Mouse (Mus musculus) limb, embryonic 13.5 days (tissue): ENCODE data around the gene Ptgfrn. TPM values are rescaled to one million over a fixed set of nuclear protein-coding genes. Genes with fewer than 3 reads are reported as not detected.

Source experiments
- ATAC-seq: fragments of 200-750 bp; cut with Nextera tagmentation; 2 replicates; pipeline ENCODE4 v1.8.0; 2017; ENCODE audit warnings: low read depth, moderate number of reproducible peaks, moderate TSS enrichment; ENCODE audit not compliant: low FRiP score
- H3K27ac ChIP-seq: fragments of 300-500 bp; sonication (generic); 2 replicates; pipeline ENCODE4 v1.5.1; 2015; ENCODE audit warnings: inconsistent platforms, mild to moderate bottlenecking, moderate library complexity
- H3K27me3 ChIP-seq: fragments of 300-500 bp; sonication (generic); 2 replicates; pipeline ENCODE4 v1.6.1; 2015; ENCODE audit warnings: mild to moderate bottlenecking, inconsistent platforms
- H3K36me3 ChIP-seq: fragments of 300-500 bp; sonication (generic); 2 replicates; pipeline ENCODE4 v1.6.1; 2015; ENCODE audit warnings: inconsistent platforms, mild to moderate bottlenecking, moderate library complexity
- H3K4me1 ChIP-seq: fragments of 300-500 bp; sonication (generic); 2 replicates; pipeline ENCODE4 v1.6.1; 2015; ENCODE audit warnings: inconsistent platforms
- H3K4me2 ChIP-seq: fragments of 300-500 bp; sonication (generic); replicated peaks from 2 replicates; pipeline ENCODE4 v1.6.1; 2015; ENCODE audit warnings: inconsistent platforms, mild to moderate bottlenecking, moderate library complexity
- H3K4me3 ChIP-seq: fragments of 300-500 bp; sonication (generic); 2 replicates; pipeline ENCODE4 v1.5.1; 2015; ENCODE audit warnings: moderate library complexity, mild to moderate bottlenecking, inconsistent platforms
- H3K9ac ChIP-seq: fragments of 300-500 bp; sonication (generic); 2 replicates; pipeline ENCODE4 v1.6.1; 2015; ENCODE audit warnings: mild to moderate bottlenecking, inconsistent platforms
- H3K9me3 ChIP-seq: fragments of 300-500 bp; sonication (generic); 2 replicates; pipeline ENCODE4 v1.6.1; 2016; ENCODE audit warnings: inconsistent platforms
- WGBS: fragments of 180-500 bp; shearing (Covaris S2); methylation state at CpG from one replicate; pipeline ENCODE4 v1.1.7; 2015; 5-methylcytosine and 5-hydroxymethylcytosine counted together
- polyA plus RNA-seq: library from polyadenylated mRNA; unstranded; fragments of >200 nt; fragmentation: Nextera tagmentation; extraction: Ambion mirVana; gene quantifications from 2 replicates; pipeline ENCODE4 v1.2.1, GENCODE M21; 2015

The Ptgfrn gene
- polyA plus RNA-seq, 1 experiment from 2014 or later = 6.7 TPM

DNA sequence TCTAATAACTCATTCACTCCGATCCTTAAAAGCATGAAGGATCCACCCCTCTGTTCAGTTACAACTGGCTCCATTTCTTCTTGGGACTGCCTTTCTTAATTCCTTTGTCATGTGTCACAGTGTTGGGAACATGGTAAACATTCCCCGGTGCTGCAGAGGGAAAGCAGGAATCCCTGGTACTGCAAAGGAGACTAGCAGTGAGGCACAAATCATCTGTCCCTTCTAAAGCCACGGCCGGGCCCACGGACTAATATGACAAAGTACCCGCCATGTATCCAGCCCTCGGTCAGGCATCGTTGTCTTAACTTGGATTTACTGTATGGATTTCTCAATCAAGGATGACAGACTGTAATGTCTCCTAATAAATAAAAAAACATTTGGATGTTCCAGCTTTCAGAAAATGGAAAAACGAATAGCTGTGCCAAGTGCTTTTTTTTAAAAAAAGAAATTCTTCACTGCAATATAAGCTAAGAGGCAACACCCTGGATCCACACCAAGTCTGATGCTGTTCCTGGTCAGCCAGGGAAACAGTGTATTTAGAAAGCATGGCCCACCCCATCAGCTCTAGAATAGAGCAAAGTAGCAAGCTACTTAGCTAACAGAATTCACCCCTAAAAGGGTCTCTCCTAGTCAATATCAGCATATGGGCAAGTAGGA lies 10.2 kb downstream of the Ptgfrn start:
- Histone ChIP-seq H3K9me3 (no peaks in the 10 kb centered on the region), H3K36me3 (no peaks in the 10 kb centered on the region), H3K4me1 (peaks cover 64% of the 10 kb centered on the region), H3K27ac (no peak overlapping the region), H3K9ac (no peak overlapping the region), H3K27me3 (no peaks in the 10 kb centered on the region), H3K4me2 (no peak overlapping the region), H3K4me3 (no peak overlapping the region)
- 78% methylated on average over 9 of the region's 9 CpGs for WGBS
- ATAC-seq = no peak

DNA sequence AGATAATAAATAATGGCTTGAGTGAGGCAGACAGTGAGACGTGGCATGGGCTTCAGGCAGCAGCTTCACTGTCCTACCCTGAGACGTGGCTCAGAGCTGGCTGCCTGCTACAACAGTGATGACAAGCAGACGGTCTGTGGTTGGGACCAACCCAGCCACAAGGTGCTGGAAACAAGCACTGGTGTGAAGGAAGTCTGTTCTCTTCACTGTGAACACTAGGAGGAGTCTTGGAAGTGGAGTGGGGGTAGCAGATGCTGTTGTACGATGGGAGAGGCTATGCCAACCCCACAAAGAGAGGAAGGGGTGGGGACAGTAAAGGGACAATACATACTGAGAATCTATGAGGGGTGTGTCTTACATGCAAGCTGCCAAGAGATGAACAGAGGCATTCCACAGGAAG lies 12.0 kb downstream of the Ptgfrn start:
- no peak overlapping the region for H3K4me2 ChIP-seq
- 51% methylated on average over 4 of the region's 4 CpGs for WGBS
- no peaks in the 10 kb centered on the region for H3K27me3 ChIP-seq
- H3K4me3 ChIP-seq = no peak overlapping the region
- H3K4me1 ChIP-seq = peaks cover 57% of the 10 kb centered on the region
- no peaks in the 10 kb centered on the region for H3K9me3 ChIP-seq
- H3K9ac ChIP-seq = no peak overlapping the region
- no peak overlapping the region for H3K27ac ChIP-seq
- no peaks in the 10 kb centered on the region for H3K36me3 ChIP-seq
- no peak for ATAC-seq

DNA sequence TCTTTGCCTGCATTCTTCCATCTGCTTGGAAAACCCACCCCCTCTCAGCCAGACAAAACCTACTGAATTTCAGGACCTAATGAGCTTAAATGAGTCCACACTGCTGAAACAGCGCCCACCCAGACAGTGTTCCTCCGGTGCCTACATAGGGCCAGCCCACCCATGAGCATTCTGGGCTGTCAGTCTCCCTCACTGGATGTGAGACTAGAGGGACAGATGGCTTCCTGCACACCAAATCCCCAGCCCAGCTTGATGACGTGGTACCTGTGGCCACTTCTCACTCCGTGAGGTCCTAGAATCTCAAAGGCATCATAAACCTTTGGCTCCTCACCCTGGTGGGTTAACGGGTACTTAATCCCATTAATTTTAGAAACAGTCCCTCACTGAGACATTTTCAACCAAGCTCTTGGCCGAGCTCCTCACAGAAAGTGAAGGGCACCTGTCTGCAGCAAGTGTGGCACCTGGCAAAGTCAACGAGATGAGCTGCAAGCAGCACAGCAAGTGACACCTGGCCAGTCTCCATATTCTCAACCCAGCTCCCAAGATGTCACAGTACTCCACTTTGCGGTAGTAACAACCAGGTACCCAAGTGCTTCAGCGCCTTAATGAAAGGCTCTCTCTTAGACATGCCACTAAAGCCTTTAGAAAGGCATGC lies 12.8 kb downstream of the Ptgfrn start:
- Histone ChIP-seq H3K9ac (no peak overlapping the region), H3K27ac (no peak overlapping the region), H3K4me3 (no peak overlapping the region), H3K9me3 (no peaks in the 10 kb centered on the region), H3K4me1 (peaks cover 57% of the 10 kb centered on the region), H3K27me3 (no peaks in the 10 kb centered on the region), H3K4me2 (no peak overlapping the region), H3K36me3 (no peaks in the 10 kb centered on the region)
- WGBS = 42% methylated on average over 9 of the region's 9 CpGs
- no peak for ATAC-seq

DNA sequence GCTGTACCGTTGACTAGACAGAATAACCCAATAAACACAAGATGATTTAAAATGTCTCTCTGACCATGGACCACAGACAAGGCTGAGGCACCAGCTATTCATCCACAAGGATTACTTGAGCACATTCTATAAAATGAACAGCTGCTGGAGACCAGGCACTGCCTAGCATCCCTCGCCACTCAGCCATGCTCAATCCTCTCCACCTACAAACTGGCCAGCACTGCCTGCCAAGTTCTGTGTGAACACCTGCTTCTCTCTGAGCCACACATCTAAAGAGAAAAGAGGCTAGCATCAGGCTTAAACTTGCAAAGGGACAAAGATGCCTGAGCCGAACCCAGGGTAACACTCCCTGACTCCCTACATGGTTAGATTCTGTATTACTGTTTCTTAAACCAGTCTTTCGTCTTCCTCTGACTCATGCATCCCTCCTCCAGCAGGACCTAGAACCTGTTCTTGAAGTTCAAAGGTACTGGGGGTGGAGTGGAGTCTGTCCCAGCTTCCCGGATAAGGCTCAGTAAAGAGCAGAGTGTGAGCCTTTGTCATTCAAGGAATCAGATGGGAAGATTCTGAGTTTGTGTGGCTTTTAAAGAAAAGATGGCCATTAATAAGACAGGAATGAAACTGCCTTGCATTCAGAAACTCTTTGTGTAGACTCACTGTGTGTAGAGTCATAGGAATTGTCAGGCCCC lies 14.2 kb downstream of the Ptgfrn start:
- no peak for ATAC-seq
- Histone ChIP-seq H3K9ac (no peak overlapping the region), H3K36me3 (no peaks in the 10 kb centered on the region), H3K27ac (no peak overlapping the region), H3K9me3 (no peaks in the 10 kb centered on the region), H3K4me2 (no peak overlapping the region), H3K27me3 (no peaks in the 10 kb centered on the region), H3K4me3 (no peak overlapping the region), H3K4me1 (peaks cover 64% of the 10 kb centered on the region)
- WGBS = 74% methylated on average over 5 of the region's 5 CpGs

DNA sequence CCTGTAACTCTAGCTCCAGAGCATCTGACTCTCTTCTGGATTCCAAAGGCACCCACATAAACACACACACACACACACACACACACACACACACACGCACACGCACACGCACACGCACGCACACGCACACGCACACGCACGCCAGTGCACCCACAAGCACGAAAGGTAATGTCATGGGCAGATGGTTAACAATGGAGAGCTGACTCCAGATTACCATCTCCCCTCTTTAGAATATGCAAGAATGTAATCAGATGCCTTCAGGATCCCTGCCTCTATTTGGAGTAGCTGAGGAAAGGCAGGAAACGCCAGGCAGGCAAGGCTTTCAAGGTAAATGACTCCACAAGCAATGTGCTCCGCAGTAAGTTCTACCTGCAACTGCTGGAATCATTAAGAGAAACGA lies 17.9 kb downstream of the Ptgfrn start:
- ATAC-seq = no peak
- Histone ChIP-seq H3K4me1 (peaks cover 46% of the 10 kb centered on the region), H3K4me2 (no peak overlapping the region), H3K27ac (no peak overlapping the region), H3K27me3 (0 out of 2 replicates have a peak, but pooled peaks cover 3% of the 10 kb centered on the region), H3K36me3 (no peaks in the 10 kb centered on the region), H3K4me3 (no peak overlapping the region), H3K9ac (no peak overlapping the region), H3K9me3 (no peaks in the 10 kb centered on the region)
- WGBS = 79% methylated on average over 13 of the region's 13 CpGs

DNA sequence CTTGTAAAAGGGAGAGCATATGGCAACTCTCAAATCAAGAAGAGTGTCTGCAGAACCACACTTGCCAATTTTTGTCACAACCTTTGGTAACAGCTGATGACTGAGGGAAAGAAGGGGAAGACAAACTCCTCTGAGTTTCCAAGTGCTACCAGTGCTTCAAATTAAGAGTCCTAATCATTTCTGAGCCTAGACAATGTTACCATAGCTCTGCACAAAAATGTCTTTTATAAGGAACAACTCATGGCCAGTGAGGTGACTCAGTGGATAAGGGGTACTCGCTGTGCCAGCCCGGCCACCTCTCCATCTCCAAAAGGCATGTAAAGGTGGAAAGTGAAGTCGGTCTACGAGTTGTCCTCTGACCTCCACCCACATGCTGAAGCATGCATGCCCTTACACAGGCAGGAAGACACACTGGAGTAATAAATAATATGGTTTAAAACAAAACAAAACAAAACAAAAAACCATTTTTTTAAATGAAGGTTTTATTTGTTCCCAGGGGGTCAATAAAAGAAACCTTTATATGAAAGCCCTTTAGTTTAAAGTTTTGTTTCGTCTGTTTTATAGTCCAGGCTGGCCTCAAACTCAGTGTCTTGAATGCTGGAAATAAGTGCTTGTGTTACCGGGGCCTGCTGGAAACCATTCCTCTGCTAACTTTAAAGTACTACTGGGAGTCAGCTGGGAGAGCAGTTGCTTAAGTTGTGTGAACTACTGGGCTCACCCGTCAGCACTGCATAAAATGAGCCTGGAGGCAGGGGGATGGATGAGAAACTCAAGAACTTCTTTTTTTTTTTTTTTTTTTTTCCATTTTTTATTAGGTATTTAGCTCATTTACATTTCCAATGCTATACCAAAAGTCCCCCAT lies 23.3 kb downstream of the Ptgfrn start:
- peak; percentile 84 for ATAC-seq
- Histone ChIP-seq H3K4me1 (peaks cover 30% of the 10 kb centered on the region), H3K27me3 (0 out of 2 replicates have a peak, but pooled peaks cover 3% of the 10 kb centered on the region), H3K9me3 (no peaks in the 10 kb centered on the region), H3K27ac (no peak overlapping the region; the same call in 1 of the 2 replicates), H3K4me2 (peak overlapping the region; percentile 27; the same call in 1 of the 2 replicates), H3K4me3 (no peak overlapping the region), H3K9ac (no peak overlapping the region), H3K36me3 (no peaks in the 10 kb centered on the region)
- 39% methylated on average over 7 of the region's 7 CpGs for WGBS

DNA sequence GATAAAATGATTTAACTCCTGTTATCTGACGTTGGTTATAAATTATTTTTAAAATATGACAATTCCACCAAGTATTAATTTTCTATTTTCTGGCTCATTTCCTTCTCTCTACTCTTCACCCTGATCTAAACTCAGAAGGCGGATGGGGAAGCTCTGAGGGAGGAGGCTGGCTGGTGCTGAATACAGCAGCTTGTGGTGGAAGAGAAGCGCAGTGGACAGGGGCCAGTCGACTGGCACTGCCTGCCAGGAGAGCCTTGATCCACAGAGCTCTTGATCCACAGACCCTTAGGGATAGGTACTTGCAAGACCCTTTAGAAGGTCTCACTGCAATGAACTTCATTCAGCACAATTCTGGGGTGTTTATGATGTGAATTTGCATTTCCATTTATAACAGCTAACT lies 29.2 kb downstream of the Ptgfrn start:
- WGBS = 90% methylated on average over 4 of the region's 4 CpGs

DNA sequence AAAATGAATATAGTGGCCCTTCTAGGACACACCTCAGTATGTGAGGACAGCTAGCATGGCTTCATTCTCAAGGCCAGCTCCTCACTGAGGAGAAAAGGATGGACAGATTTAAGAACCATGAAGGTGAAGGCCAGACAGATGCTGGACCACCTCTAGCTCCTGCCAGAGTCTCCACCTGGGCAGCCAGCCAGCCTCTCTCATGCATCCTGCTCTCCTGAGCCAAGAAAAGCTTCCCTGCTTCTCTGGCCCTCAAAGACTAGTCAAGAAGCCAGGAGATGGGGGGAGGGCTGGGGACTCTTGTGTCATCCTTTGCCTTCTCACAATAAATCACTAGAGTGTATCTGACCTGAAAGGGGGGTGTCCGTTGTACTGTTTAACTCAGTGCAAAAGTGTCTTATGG lies 31.7 kb downstream of the Ptgfrn start:
- no peak overlapping the region for H3K4me2 ChIP-seq
- no peak overlapping the region for H3K9ac ChIP-seq
- H3K27me3 ChIP-seq = no peaks in the 10 kb centered on the region
- peaks cover 29% of the 10 kb centered on the region for H3K4me1 ChIP-seq
- H3K4me3 ChIP-seq = no peak overlapping the region
- WGBS = 93% methylated on average over 1 of the region's 1 CpGs
- peaks cover 51% of the 10 kb centered on the region for H3K36me3 ChIP-seq
- no peaks in the 10 kb centered on the region for H3K9me3 ChIP-seq
- 0 out of 2 replicates have a peak, but pooled peaks have one; percentile 15 for ATAC-seq
- H3K27ac ChIP-seq = no peak overlapping the region; the same call in 1 of the 2 replicates

More for the DNA sequence above, 29.2 kb downstream of the Ptgfrn start:
- H3K27ac ChIP-seq = no peak overlapping the region
- no peak overlapping the region for H3K4me3 ChIP-seq
- no peaks in the 10 kb centered on the region for H3K27me3 ChIP-seq
- no peaks in the 10 kb centered on the region for H3K9me3 ChIP-seq
- peaks cover 31% of the 10 kb centered on the region for H3K4me1 ChIP-seq
- peaks cover 36% of the 10 kb centered on the region for H3K36me3 ChIP-seq
- H3K4me2 ChIP-seq = no peak overlapping the region
- no peak overlapping the region for H3K9ac ChIP-seq
- ATAC-seq = no peak

DNA sequence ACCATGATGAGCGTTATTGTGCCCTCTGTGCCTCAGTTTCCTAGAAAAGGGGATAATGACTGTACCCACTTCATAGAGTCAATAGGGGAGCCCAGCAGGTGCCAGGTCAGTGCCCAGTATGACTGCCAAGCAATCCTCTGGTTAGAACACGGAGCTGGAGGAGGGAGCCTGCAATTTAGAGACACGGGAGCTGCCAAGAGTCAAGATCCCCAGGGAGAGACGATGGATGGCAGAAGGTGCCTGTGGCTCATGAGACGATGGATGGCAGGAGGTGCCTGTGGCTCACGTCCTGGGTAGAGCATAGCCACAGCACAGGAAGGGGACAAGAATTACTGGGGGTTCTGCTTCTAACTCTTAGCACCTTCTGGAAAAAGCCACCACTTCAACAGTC lies 32.4 kb downstream of the Ptgfrn start:
- Histone ChIP-seq H3K4me2 (no peak overlapping the region), H3K4me1 (peaks cover 31% of the 10 kb centered on the region), H3K36me3 (peaks cover 56% of the 10 kb centered on the region), H3K9me3 (no peaks in the 10 kb centered on the region), H3K27ac (no peak overlapping the region), H3K4me3 (no peak overlapping the region), H3K27me3 (no peaks in the 10 kb centered on the region), H3K9ac (no peak overlapping the region)
- no peak for ATAC-seq
- 90% methylated on average over 6 of the region's 6 CpGs for WGBS

DNA sequence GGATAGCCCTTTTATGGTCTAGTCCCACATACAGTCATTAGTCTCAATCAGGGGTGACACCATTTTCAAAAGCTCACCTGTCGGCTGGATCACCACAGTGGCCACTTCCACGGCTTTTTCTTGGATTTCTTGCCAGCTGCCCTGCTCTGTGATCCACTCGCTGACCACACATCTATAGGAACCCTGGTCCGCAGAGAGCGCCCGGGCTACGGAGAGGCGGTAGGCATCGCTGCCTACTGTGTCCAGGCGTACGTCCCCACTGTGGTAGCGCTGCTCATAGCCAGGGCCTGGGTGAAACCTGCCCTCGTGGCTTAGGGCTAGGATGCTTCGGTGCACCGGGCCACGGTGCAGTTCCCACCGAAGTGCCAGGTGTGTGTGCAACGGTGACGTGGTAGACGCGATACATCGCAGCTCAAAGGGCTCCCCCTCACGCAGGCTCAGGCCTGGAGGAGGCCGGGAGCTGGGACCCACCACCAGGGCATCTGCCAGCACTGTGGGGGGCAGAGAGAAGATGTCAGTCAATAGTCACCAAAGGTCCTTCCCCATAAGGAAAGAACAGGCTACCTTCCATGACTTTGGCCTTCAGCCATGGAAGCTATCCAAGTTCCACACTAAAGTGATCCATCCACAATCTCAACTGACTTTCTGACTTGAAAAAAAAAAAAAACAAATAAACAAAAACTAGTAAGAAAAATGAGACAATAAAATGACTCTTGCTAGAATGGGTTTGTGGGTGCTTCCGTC lies 32.9 kb downstream of the Ptgfrn start:
- Histone ChIP-seq H3K4me3 (no peak overlapping the region), H3K9ac (no peak overlapping the region), H3K9me3 (no peaks in the 10 kb centered on the region), H3K36me3 (peaks cover 61% of the 10 kb centered on the region), H3K27ac (no peak overlapping the region), H3K27me3 (no peaks in the 10 kb centered on the region), H3K4me2 (no peak overlapping the region), H3K4me1 (peaks cover 37% of the 10 kb centered on the region)
- 95% methylated on average over 25 of the region's 25 CpGs for WGBS
- ATAC-seq = no peak

DNA sequence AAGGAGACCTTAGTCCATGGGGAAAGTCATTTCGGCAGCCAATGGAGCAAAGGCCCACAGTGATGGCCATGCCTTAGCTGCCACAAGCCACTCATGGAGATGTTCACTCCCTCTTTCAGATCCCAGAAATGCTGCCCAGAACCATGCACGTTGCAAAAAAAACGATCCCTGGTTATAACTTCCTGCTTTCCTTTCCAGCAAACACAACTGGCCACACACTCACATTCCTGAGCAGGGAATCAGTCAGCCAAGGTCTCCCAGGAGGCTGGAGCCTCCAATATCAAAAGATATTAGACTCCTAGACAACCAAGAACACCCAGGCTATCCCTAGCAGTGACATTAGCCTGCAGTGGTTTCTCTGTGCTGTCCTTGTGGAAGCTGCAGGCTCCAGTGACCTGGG lies 34.2 kb downstream of the Ptgfrn start:
- no peak for ATAC-seq
- no peak overlapping the region for H3K4me3 ChIP-seq

More for the DNA sequence above, 34.2 kb downstream of the Ptgfrn start:
- H3K9ac ChIP-seq = no peak overlapping the region
- peaks cover 34% of the 10 kb centered on the region for H3K4me1 ChIP-seq
- no peaks in the 10 kb centered on the region for H3K9me3 ChIP-seq
- WGBS = 63% methylated on average over 3 of the region's 3 CpGs
- H3K27me3 ChIP-seq = no peaks in the 10 kb centered on the region
- peaks cover 65% of the 10 kb centered on the region for H3K36me3 ChIP-seq
- H3K27ac ChIP-seq = 0 out of 2 replicates have a peak overlapping the region, but pooled peaks have one; percentile 24
- no peak overlapping the region for H3K4me2 ChIP-seq
